Mouse (Mus musculus) brain, embryonic 14.5 days (tissue): ENCODE results near the gene Tpd52l2.

ENCODE experiments used
- CTCF ChIP-seq: fragments of 200-500 bp; IDR thresholded peaks from 2 replicates; pipeline ENCODE4 v1.5.1; 2012; ENCODE audit warnings: inconsistent platforms, mild to moderate bottlenecking, moderate library complexity, borderline replicate concordance; ENCODE audit not compliant: insufficient read depth, insufficient read length; ENCODE audit errors: extremely low read depth
- POLR2A ChIP-seq: fragments of 200-500 bp; IDR thresholded peaks from 2 replicates; pipeline ENCODE4 v1.6.1; 2012; ENCODE audit warnings: mild to moderate bottlenecking, inconsistent platforms, borderline replicate concordance; ENCODE audit not compliant: poor library complexity, insufficient read depth, insufficient read length, severe bottlenecking; ENCODE audit errors: extremely low read depth

GRCm38 (mm10) chr2:181492206-181492605 lies 4.7 kb upstream of the Tpd52l2 start:
- TF ChIP-seq POLR2A: no peak
- no peak for TF ChIP-seq CTCF
